Mouse (Mus musculus) small intestine, adult 10 weeks (tissue): ENCODE measurements around the gene Dennd6a. TPM values are rescaled to one million over a fixed set of nuclear protein-coding genes. Genes with fewer than 3 reads are reported as not detected.

ENCODE experiments used
- polyA plus RNA-seq: library from polyadenylated mRNA; stranded (reverse); fragments of 350-450 nt; fragmentation: Illumina TruSeq; extraction: RNeasy Lipid Tissue Mini Kit (QIAGEN cat#74804); gene quantifications from one replicate; pipeline ENCODE4 v1.2.3, GENCODE M21; 2014; ENCODE audit warnings: low replicate concordance

The Dennd6a gene
- polyA plus RNA-seq: 95.4 TPM

DNA sequence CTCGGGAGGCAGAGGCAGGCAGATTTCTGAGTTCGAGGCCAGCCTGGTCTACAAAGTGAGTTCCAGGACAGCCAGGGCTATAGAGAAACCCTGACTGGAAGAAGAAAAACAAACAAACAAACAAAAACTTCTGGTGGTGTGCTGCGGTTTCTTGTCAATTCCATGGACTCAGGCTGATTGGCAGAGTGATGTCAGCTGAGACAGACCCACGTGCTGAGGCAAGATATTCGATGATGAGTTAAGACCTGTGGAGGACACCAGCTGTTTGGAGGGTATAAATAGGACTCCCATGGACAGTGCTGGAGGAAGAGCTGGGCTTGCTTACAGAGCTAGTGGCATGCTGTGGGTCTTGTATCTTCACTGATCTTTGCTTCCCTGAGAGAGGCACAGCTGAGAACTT, at the start of gene Dennd6a:
Gene Dennd6a (plus strand): TSS at position 301 of the 400 bp plus-strand sequence.

DNA sequence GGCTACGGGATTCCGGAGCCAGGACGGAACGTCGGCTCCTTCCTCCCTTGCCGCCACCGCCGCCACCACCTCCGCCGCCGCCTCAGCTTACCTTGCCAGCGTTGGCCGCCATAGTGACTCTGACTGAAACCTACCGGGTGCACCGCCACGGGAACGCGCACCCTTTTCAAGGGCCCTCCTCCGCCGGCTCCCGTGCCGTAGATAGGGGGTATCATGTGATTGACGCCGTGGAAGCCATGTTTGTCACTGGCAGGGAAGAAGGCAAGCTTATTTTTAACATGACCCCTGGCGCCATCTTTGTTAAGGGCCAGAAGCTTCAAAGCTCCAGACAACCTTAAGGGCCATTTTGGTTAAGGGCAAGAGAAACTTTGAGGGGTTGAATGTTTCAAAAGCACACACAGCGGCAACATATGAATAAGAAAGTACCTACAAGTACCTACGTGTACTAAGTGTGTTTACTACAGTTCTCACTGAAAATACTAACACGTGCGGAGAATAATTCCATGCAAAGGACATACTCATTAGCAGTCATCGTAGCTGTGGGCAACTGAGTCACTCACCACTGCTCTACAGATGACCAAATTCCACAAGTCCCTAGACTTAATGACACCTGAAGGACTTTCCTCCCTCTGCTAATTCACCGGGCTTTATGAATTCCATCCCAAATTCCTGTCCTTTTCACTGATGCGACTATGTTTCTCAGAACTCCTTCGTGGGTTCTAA, 38.7 kb upstream of the Dennd6a start, which contains the start of gene Slmap:
Gene Slmap (minus strand): TSS at position 175 of the 723 bp plus-strand sequence.

DNA sequence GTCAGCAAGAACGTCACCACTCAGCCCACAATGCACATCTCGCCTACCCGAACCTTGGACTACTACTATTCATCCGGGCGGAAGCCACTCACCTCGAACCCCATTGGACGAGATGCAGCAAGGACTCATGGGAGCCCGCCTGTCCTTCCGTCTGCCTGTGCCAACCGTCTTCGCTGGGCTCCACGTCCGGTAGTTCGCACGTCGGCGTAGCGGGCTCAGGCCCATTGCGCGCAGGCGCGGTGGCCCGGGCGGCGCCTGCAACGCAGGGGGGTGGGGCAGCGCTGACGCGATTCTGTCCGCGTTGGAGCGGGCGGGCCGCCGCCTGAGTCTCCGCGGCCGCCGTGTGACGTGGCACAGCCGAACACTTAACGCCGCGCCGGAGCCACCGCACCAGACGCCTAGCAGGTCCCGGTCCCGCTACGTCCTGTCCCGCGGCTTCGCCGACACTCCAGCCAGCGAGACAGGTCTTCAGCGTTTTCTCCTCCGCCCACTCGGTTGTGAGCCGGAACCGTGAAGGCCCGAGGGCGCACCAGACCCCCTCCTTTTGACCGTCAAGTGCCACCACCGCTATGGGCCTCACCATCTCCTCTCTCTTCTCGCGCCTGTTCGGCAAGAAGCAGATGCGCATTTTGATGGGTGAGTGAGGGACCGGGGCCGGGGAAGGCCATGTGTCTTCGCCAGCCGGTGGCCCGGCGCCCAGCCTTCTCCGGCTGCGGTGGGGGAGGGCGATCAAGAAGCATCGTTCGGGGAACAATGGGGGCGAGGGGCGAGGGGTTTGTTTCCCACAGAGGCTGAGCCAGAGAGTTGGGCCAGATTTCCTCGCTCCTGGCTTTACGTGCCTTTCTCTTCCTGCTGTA, 64.4 kb downstream of the Dennd6a start, which contains the start of gene Arf4:
Gene Arf4 (plus strand): TSS at position 224 of the 857 bp plus-strand sequence.

DNA sequence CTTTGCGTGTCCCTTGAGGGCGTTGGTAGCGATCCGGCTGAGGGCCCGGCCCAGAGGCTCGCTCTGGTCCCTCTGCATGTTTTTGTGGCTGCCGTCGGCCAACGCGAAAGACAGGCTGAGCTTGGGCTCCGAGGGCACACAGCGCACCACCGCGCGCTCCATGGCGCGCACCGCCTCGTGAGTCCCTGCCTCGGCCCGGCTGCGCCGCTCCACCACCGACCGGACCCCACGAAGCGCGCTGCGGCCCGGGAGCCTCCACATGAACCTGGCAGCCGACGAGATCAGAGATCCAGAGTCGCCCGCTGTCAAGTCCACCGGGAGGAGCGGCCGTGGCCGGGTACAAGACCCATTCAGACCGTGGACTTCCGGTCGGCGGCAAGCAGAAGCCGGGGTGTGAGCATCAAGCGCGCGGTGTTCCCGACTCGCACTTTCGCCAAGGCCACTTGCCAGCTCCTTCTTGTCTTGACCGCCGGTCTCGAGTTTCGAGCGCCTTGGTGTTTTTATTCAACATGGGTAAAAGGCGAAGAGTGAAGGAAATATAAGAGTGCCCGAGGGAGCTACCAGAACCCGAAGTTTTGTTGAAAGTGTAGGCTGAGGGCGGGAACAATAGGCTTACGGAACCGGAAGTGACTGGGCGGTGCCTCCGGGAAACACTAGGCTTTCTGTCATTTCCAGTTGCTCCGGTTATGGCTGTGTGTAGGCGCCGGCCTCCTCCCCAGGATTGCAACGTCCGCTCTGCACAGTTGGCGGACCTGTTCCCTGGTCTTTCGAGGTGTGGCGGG, 95.8 kb downstream of the Dennd6a start, which contains the start of gene Pde12:
Gene Pde12 (minus strand): TSS at position 592 of the 782 bp plus-strand sequence.

Other genes starting within 250 kb of the Dennd6a start
- 314 TPM for gene Slmap, start 38.9 kb upstream of the Dennd6a start, polyA plus RNA-seq
- gene Arf4, start 64.2 kb downstream of the Dennd6a start, polyA plus RNA-seq: 1,231 TPM
- 18.2 TPM for gene Pde12, start 96.0 kb downstream of the Dennd6a start, polyA plus RNA-seq
- 0.22 TPM for gene Dnah12, start 119.4 kb downstream of the Dennd6a start, polyA plus RNA-seq